Mouse (Mus musculus) cerebellum, adult 11 months (tissue): ENCODE measurements around the gene R3hdml.
"Not testable (repeated sequence)": the region's sequence is repeated elsewhere in the genome, so short reads cannot be mapped to it uniquely, and the experiment has no call there.

Experiments
- DNase-seq: peaks from one replicate; pipeline ENCODE4 v3.0.0; 2022

R3hdml gene

GRCm38 (mm10) chr2:163492018-163492417 lies at the start of gene R3hdml:
Gene R3hdml, plus strand, starts transcription at chr2:163492318.
- no peak for DNase-seq

- peak; percentile 80 for DNase-seq
Observed at GRCm38 (mm10) chr2:163443543-163443942, 48.6 kb upstream of the R3hdml start.

GRCm38 (mm10) chr2:163444017-163444416 lies 48.1 kb upstream of the R3hdml start:
- DNase-seq, result no peak

- no peak for DNase-seq
Observed at GRCm38 (mm10) chr2:163447375-163447774, 44.7 kb upstream of the R3hdml start.

- no peak for DNase-seq
Observed at GRCm38 (mm10) chr2:163449276-163449675, 42.8 kb upstream of the R3hdml start.

GRCm38 (mm10) chr2:163450668-163451295 lies 41.3 kb upstream of the R3hdml start:
- DNase-seq, result no peak

- no peak for DNase-seq
Observed at GRCm38 (mm10) chr2:163452738-163453137, 39.4 kb upstream of the R3hdml start.

- no peak for DNase-seq
Observed at GRCm38 (mm10) chr2:163453378-163453777, 38.7 kb upstream of the R3hdml start.

- DNase-seq, result peak; percentile 50
Observed at GRCm38 (mm10) chr2:163458539-163459265, 33.4 kb upstream of the R3hdml start.

GRCm38 (mm10) chr2:163459380-163459779 lies 32.7 kb upstream of the R3hdml start:
- DNase-seq, result peak; percentile 11

- no peak for DNase-seq
Observed at GRCm38 (mm10) chr2:163460622-163461021, 31.5 kb upstream of the R3hdml start.

GRCm38 (mm10) chr2:163461307-163461706 lies 30.8 kb upstream of the R3hdml start:
- DNase-seq, result not testable (repeated sequence)

- DNase-seq, result no peak
Observed at GRCm38 (mm10) chr2:163462386-163462785, 29.7 kb upstream of the R3hdml start.

- no peak for DNase-seq
Observed at GRCm38 (mm10) chr2:163462801-163463200, 29.3 kb upstream of the R3hdml start.

GRCm38 (mm10) chr2:163463251-163463769 lies 28.8 kb upstream of the R3hdml start:
- DNase-seq, result no peak

- no peak for DNase-seq
Observed at GRCm38 (mm10) chr2:163463998-163464397, 28.1 kb upstream of the R3hdml start.

- no peak for DNase-seq
Observed at GRCm38 (mm10) chr2:163464562-163464961, 27.6 kb upstream of the R3hdml start.

- no peak for DNase-seq
Observed at GRCm38 (mm10) chr2:163466771-163467170, 25.3 kb upstream of the R3hdml start.

GRCm38 (mm10) chr2:163467585-163467984 lies 24.5 kb upstream of the R3hdml start:
- no peak for DNase-seq

- DNase-seq, result no peak
Observed at GRCm38 (mm10) chr2:163468866-163469265, 23.3 kb upstream of the R3hdml start.

GRCm38 (mm10) chr2:163469711-163470110 lies 22.4 kb upstream of the R3hdml start:
- no peak for DNase-seq

- DNase-seq, result no peak
Observed at GRCm38 (mm10) chr2:163471136-163471535, 21.0 kb upstream of the R3hdml start.

- DNase-seq, result no peak
Observed at GRCm38 (mm10) chr2:163471710-163472465, 20.2 kb upstream of the R3hdml start.

GRCm38 (mm10) chr2:163472466-163472851 lies 19.7 kb upstream of the R3hdml start, which contains the start of gene Fitm2:
Gene Fitm2, minus strand, starts transcription at chr2:163472629.
- peak; percentile 96 for DNase-seq
